Mouse (Mus musculus) midbrain, postnatal 0 days (tissue): ENCODE measurements at regions not wholly inside any gene's neighbourhood (a gene's known extent, or its start where the extent isn't known, plus 50 kb on each side); places are given as distances from the start of the nearest gene placed in this dataset.
A peak's percentile ranks its signal among the peaks of the same experiment; 100 is the strongest.

ENCODE experiments used
- ATAC-seq: fragments of 200-750 bp; cut with Nextera tagmentation; 2 replicates; pipeline ENCODE4 v1.8.0; 2017; ENCODE audit warnings: moderate number of reproducible peaks, mild to moderate bottlenecking, moderate TSS enrichment, moderate library complexity; ENCODE audit not compliant: low FRiP score
- DNase-seq: peaks from one replicate; pipeline ENCODE4 v3.0.0-alpha.2; 2015; ENCODE audit warnings: low spot score
- H3K27ac ChIP-seq: fragments of 300-500 bp; sonication (generic); 2 replicates; pipeline ENCODE4 v1.5.1; 2014; ENCODE audit warnings: low read depth, mild to moderate bottlenecking, low read length, mixed read lengths
- H3K27me3 ChIP-seq: fragments of 300-500 bp; sonication (generic); 2 replicates; pipeline ENCODE4 v1.6.1; 2014; ENCODE audit warnings: low read length, control low read depth, mixed read lengths; ENCODE audit not compliant: insufficient read depth
- H3K36me3 ChIP-seq: fragments of 300-500 bp; sonication (generic); 2 replicates; pipeline ENCODE4 v1.6.1; 2014; ENCODE audit warnings: low read length, control low read depth, mixed read lengths; ENCODE audit not compliant: insufficient read depth
- H3K4me1 ChIP-seq: fragments of 300-500 bp; sonication (generic); 2 replicates; pipeline ENCODE4 v1.6.1; 2014; ENCODE audit warnings: mild to moderate bottlenecking, control low read depth, antibody characterized with exemption, low read length, mixed read lengths; ENCODE audit not compliant: insufficient read depth
- H3K4me2 ChIP-seq: fragments of 300-500 bp; sonication (generic); 2 replicates; pipeline ENCODE4 v1.6.1; 2014; ENCODE audit warnings: low read depth, mild to moderate bottlenecking, low read length, mixed read lengths; ENCODE audit not compliant: poor library complexity, severe bottlenecking
- H3K4me3 ChIP-seq: fragments of 300-500 bp; sonication (generic); 2 replicates; pipeline ENCODE4 v1.5.1; 2014; ENCODE audit warnings: low read depth, mild to moderate bottlenecking, low read length, moderate library complexity
- H3K9ac ChIP-seq: fragments of 300-500 bp; sonication (generic); replicated peaks from 2 replicates; pipeline ENCODE4 v1.6.1; 2014; ENCODE audit warnings: mild to moderate bottlenecking, low read length, moderate library complexity, mixed read lengths; ENCODE audit not compliant: poor library complexity, severe bottlenecking
- H3K9me3 ChIP-seq: fragments of 300-500 bp; sonication (generic); 2 replicates; pipeline ENCODE4 v1.6.1; 2016; ENCODE audit warnings: low read length, control low read depth
- CTCF ChIP-seq: IDR thresholded peaks from 2 replicates; pipeline ENCODE4 v1.5.1; 2016; ENCODE audit warnings: antibody characterized with exemption, mild to moderate bottlenecking
- WGBS: fragments of 180-500 bp; shearing (Covaris S2); extraction: QIAGEN DNeasy Blood & Tissue Kit; methylation state at CpG from one replicate; pipeline ENCODE4 v1.1.7; 2014; 5-methylcytosine and 5-hydroxymethylcytosine counted together

DNA sequence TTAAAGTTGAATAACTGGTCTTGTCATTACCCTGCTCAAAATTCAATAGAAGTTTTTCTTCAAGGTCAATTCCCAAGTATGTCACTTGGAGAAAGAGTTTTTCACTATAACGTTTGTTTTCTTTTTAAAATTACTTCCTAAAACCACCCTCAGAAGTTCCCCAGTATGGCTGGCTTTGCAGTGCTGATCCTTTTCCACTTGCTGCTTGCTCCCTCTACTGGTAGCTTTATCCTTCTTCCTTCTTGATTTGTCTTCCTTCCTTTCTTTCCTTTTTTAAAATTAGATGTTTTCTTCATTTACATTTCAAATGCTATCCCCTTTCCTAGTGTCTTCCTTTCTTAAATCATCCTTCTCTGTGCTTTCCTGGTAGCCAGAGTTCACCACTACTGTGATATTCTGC is 73.6 kb downstream of the Rtl3 start:
- peak; percentile 27 for DNase-seq
- TF ChIP-seq CTCF = peak; percentile 69
- Histone ChIP-seq H3K4me1 (no peaks in the 10 kb centered on the region), H3K4me3 (no peak overlapping the region), H3K9ac (no peak overlapping the region), H3K36me3 (no peaks in the 10 kb centered on the region), H3K4me2 (no peak overlapping the region), H3K27me3 (no peaks in the 10 kb centered on the region), H3K9me3 (no peaks in the 10 kb centered on the region), H3K27ac (no peak overlapping the region)
- WGBS = 26% methylated on average over 1 of the region's 1 CpGs
- ATAC-seq = no peak
